Mouse (Mus musculus): Measurements from ENCODE around the gene Dqx1. TPM values are rescaled to one million over a fixed set of nuclear protein-coding genes. Genes with fewer than 3 reads are reported as not detected.
A peak's percentile ranks its signal among the peaks of the same experiment; 100 is the strongest.

Gene Dqx1
- polyA plus RNA-seq, 1 experiment = 0.15 TPM

GRCm38 (mm10) chr6:83034463-83035055 is 23.1 kb upstream of the Dqx1 start:
- H3ac ChIP-seq (ENCODE audit: control insufficient read depth, insufficient read length, low read depth) = peak overlapping the region; percentile 67
- TF ChIP-seq CEBPB (IDR thresholded peaks at IDR 0.05; ENCODE audit: low read depth) (no peak), FOSL1 (IDR thresholded peaks at IDR 0.05; ENCODE audit: insufficient read depth, low read length, poor library complexity, severe bottlenecking) (no peak)
- H3K4me3 ChIP-seq (ENCODE audit: insufficient read depth, poor library complexity, severe bottlenecking) = peak overlapping the region; percentile 79
- peaks cover 38% of the 10 kb centered on the region for H3K79me3 ChIP-seq (ENCODE audit: low read depth)
- peaks cover 64% of the 10 kb centered on the region for H3K79me2 ChIP-seq (ENCODE audit: control insufficient read depth, insufficient read depth)
- no peaks in the 10 kb centered on the region for H3K27me3 ChIP-seq (ENCODE audit: control insufficient read depth, insufficient read depth, insufficient read length)
- H3K36me3 ChIP-seq (ENCODE audit: control insufficient read depth, insufficient read depth) = peaks cover 42% of the 10 kb centered on the region

GRCm38 (mm10) chr6:83037188-83037587 is 20.5 kb upstream of the Dqx1 start:
- no peak overlapping the region for H3K4me3 ChIP-seq (ENCODE audit: insufficient read depth, poor library complexity, severe bottlenecking)
- TF ChIP-seq MYOD1 (IDR thresholded peaks at IDR 0.05; ENCODE audit: control insufficient read depth, insufficient read length, low read depth) (no peak), CEBPB (IDR thresholded peaks at IDR 0.05; ENCODE audit: low read depth) (no peak), USF1 (IDR thresholded peaks at IDR 0.05; ENCODE audit: low read depth) (no peak), MYOG (IDR thresholded peaks at IDR 0.05; ENCODE audit: control insufficient read depth, extremely low read depth, insufficient read length) (no peak), MAX (IDR thresholded peaks at IDR 0.05) (no peak), FOSL1 (IDR thresholded peaks at IDR 0.05; ENCODE audit: insufficient read depth, low read length, poor library complexity, severe bottlenecking) (no peak), CTCF (IDR thresholded peaks at IDR 0.05; ENCODE audit: control insufficient read depth, insufficient read depth, insufficient read length) (no peak)
- H3K36me3 ChIP-seq (ENCODE audit: control insufficient read depth, insufficient read depth) = peaks cover 35% of the 10 kb centered on the region
- H3ac ChIP-seq (ENCODE audit: control insufficient read depth, insufficient read length, low read depth) = no peak overlapping the region
- H3K79me2 ChIP-seq (ENCODE audit: control insufficient read depth, insufficient read depth) = peaks cover 37% of the 10 kb centered on the region
- H3K79me3 ChIP-seq (ENCODE audit: low read depth) = peaks cover 19% of the 10 kb centered on the region
- H3K27me3 ChIP-seq (ENCODE audit: control insufficient read depth, insufficient read depth, insufficient read length) = no peaks in the 10 kb centered on the region

- peaks cover 24% of the 10 kb centered on the region for H3K79me2 ChIP-seq (ENCODE audit: control insufficient read depth, insufficient read depth)
- H3K36me3 ChIP-seq (ENCODE audit: control insufficient read depth, insufficient read depth) = peaks cover 34% of the 10 kb centered on the region
- TF ChIP-seq MYOG (IDR thresholded peaks at IDR 0.05; ENCODE audit: control insufficient read depth, extremely low read depth, insufficient read length) (no peak), CTCF (IDR thresholded peaks at IDR 0.05; ENCODE audit: control insufficient read depth, insufficient read depth, insufficient read length) (no peak), USF1 (IDR thresholded peaks at IDR 0.05; ENCODE audit: low read depth) (no peak), CEBPB (IDR thresholded peaks at IDR 0.05; ENCODE audit: low read depth) (no peak), FOSL1 (IDR thresholded peaks at IDR 0.05; ENCODE audit: insufficient read depth, low read length, poor library complexity, severe bottlenecking) (no peak), MAX (IDR thresholded peaks at IDR 0.05) (no peak), MYOD1 (IDR thresholded peaks at IDR 0.05; ENCODE audit: control insufficient read depth, insufficient read length, low read depth) (no peak)
- no peak overlapping the region for H3ac ChIP-seq (ENCODE audit: control insufficient read depth, insufficient read length, low read depth)
- H3K79me3 ChIP-seq (ENCODE audit: low read depth) = peaks cover 9% of the 10 kb centered on the region
- H3K27me3 ChIP-seq (ENCODE audit: control insufficient read depth, insufficient read depth, insufficient read length) = no peaks in the 10 kb centered on the region
- H3K4me3 ChIP-seq (ENCODE audit: insufficient read depth, poor library complexity, severe bottlenecking) = no peak overlapping the region
These were observed 19.1 kb upstream of the Dqx1 start for GRCm38 (mm10) chr6:83038496-83039012.

GRCm38 (mm10) chr6:83040601-83041000 is 17.0 kb upstream of the Dqx1 start:
- peaks cover 5% of the 10 kb centered on the region for H3K79me2 ChIP-seq (ENCODE audit: control insufficient read depth, insufficient read depth)
- TF ChIP-seq MYOG (IDR thresholded peaks at IDR 0.05; ENCODE audit: control insufficient read depth, extremely low read depth, insufficient read length) = no peak
- TF ChIP-seq MYOD1 (IDR thresholded peaks at IDR 0.05; ENCODE audit: control insufficient read depth, insufficient read length, low read depth) = no peak
- TF ChIP-seq USF1 (IDR thresholded peaks at IDR 0.05; ENCODE audit: low read depth) = no peak
- TF ChIP-seq CEBPB (IDR thresholded peaks at IDR 0.05; ENCODE audit: low read depth) = no peak
- no peak for TF ChIP-seq FOSL1 (IDR thresholded peaks at IDR 0.05; ENCODE audit: insufficient read depth, low read length, poor library complexity, severe bottlenecking)
- TF ChIP-seq CTCF (IDR thresholded peaks at IDR 0.05; ENCODE audit: control insufficient read depth, insufficient read depth, insufficient read length) = no peak
- no peak for TF ChIP-seq MAX (IDR thresholded peaks at IDR 0.05)
- no peak overlapping the region for H3K4me3 ChIP-seq (ENCODE audit: insufficient read depth, poor library complexity, severe bottlenecking)
- peaks cover 46% of the 10 kb centered on the region for H3K36me3 ChIP-seq (ENCODE audit: control insufficient read depth, insufficient read depth)
- H3K79me3 ChIP-seq (ENCODE audit: low read depth) = peaks cover 2% of the 10 kb centered on the region
- no peaks in the 10 kb centered on the region for H3K27me3 ChIP-seq (ENCODE audit: control insufficient read depth, insufficient read depth, insufficient read length)
- H3ac ChIP-seq (ENCODE audit: control insufficient read depth, insufficient read length, low read depth) = no peak overlapping the region

- Histone ChIP-seq H3K79me3 (ENCODE audit: low read depth) (no peaks in the 10 kb centered on the region), H3K27me3 (ENCODE audit: control insufficient read depth, insufficient read depth, insufficient read length) (no peaks in the 10 kb centered on the region), H3ac (ENCODE audit: control insufficient read depth, insufficient read length, low read depth) (no peak overlapping the region), H3K36me3 (ENCODE audit: control insufficient read depth, insufficient read depth) (peaks cover 33% of the 10 kb centered on the region), H3K79me2 (ENCODE audit: control insufficient read depth, insufficient read depth) (no peaks in the 10 kb centered on the region), H3K4me3 (ENCODE audit: insufficient read depth, poor library complexity, severe bottlenecking) (no peak overlapping the region)
- TF ChIP-seq CTCF (IDR thresholded peaks at IDR 0.05; ENCODE audit: control insufficient read depth, insufficient read depth, insufficient read length) = no peak
- no peak for TF ChIP-seq FOSL1 (IDR thresholded peaks at IDR 0.05; ENCODE audit: insufficient read depth, low read length, poor library complexity, severe bottlenecking)
- TF ChIP-seq MAX (IDR thresholded peaks at IDR 0.05) = no peak
- TF ChIP-seq CEBPB (IDR thresholded peaks at IDR 0.05; ENCODE audit: low read depth) = no peak
- TF ChIP-seq MYOG (IDR thresholded peaks at IDR 0.05; ENCODE audit: control insufficient read depth, extremely low read depth, insufficient read length) = no peak
- no peak for TF ChIP-seq USF1 (IDR thresholded peaks at IDR 0.05; ENCODE audit: low read depth)
- no peak for TF ChIP-seq MYOD1 (IDR thresholded peaks at IDR 0.05; ENCODE audit: control insufficient read depth, insufficient read length, low read depth)
These were observed 14.1 kb upstream of the Dqx1 start for GRCm38 (mm10) chr6:83043561-83043960.

GRCm38 (mm10) chr6:83043993-83044392 is 13.7 kb upstream of the Dqx1 start:
- Histone ChIP-seq H3K4me3 (ENCODE audit: insufficient read depth, poor library complexity, severe bottlenecking) (no peak overlapping the region), H3K27me3 (ENCODE audit: control insufficient read depth, insufficient read depth, insufficient read length) (no peaks in the 10 kb centered on the region), H3K79me2 (ENCODE audit: control insufficient read depth, insufficient read depth) (no peaks in the 10 kb centered on the region), H3ac (ENCODE audit: control insufficient read depth, insufficient read length, low read depth) (no peak overlapping the region), H3K79me3 (ENCODE audit: low read depth) (no peaks in the 10 kb centered on the region), H3K36me3 (ENCODE audit: control insufficient read depth, insufficient read depth) (peaks cover 33% of the 10 kb centered on the region)
- TF ChIP-seq MYOG (IDR thresholded peaks at IDR 0.05; ENCODE audit: control insufficient read depth, extremely low read depth, insufficient read length) (no peak), MYOD1 (IDR thresholded peaks at IDR 0.05; ENCODE audit: control insufficient read depth, insufficient read length, low read depth) (no peak), CEBPB (IDR thresholded peaks at IDR 0.05; ENCODE audit: low read depth) (no peak), USF1 (IDR thresholded peaks at IDR 0.05; ENCODE audit: low read depth) (no peak), MAX (IDR thresholded peaks at IDR 0.05) (no peak), CTCF (IDR thresholded peaks at IDR 0.05; ENCODE audit: control insufficient read depth, insufficient read depth, insufficient read length) (no peak), FOSL1 (IDR thresholded peaks at IDR 0.05; ENCODE audit: insufficient read depth, low read length, poor library complexity, severe bottlenecking) (no peak)

Measured in C2C12 (cell line).